Mouse (Mus musculus) liver, embryonic 14.5 days (tissue): ENCODE results near the gene Ttc6. TPM values are rescaled to one million over a fixed set of nuclear protein-coding genes. Genes with fewer than 3 reads are reported as not detected.

ENCODE experiments used
- ATAC-seq: fragments of 200-750 bp; cut with Nextera tagmentation; 2 replicates; pipeline ENCODE4 v1.8.0; 2017; ENCODE audit warnings: moderate number of reproducible peaks, mild to moderate bottlenecking, moderate library complexity; ENCODE audit not compliant: insufficient read depth
- DNase-seq, 3 experiments: peaks; one replicate each; pipeline ENCODE4 v3.0.0-alpha.2; 2012 to 2013; ENCODE audit warnings: low read depth in 3 of 3, low spot score in 3 of 3
- H3K27ac ChIP-seq: fragments of 300-500 bp; sonication (generic); 2 replicates; pipeline ENCODE4 v1.5.1; 2014; ENCODE audit warnings: moderate library complexity, mild to moderate bottlenecking, control low read depth, inconsistent platforms
- H3K27me3 ChIP-seq: fragments of 300-500 bp; sonication (generic); 2 replicates; pipeline ENCODE4 v1.6.1; 2014; ENCODE audit warnings: mild to moderate bottlenecking, low read length, moderate library complexity; ENCODE audit not compliant: control insufficient read depth, insufficient read depth
- H3K36me3 ChIP-seq: fragments of 300-500 bp; sonication (generic); replicated peaks from 2 replicates; pipeline ENCODE4 v1.6.1; 2014; ENCODE audit warnings: low read depth; ENCODE audit not compliant: control insufficient read depth, insufficient read depth
- H3K4me1 ChIP-seq, 2 experiments: fragments of 200-500 bp in 1 of 2; fragments of 300-500 bp in 1 of 2; sonication (generic) in 1 of 2; replicated peaks; 2 replicates each; pipeline ENCODE4 v1.6.1; 2012 to 2014; ENCODE audit warnings: antibody characterized with exemption in 1 of 2, inconsistent platforms in 1 of 2, low read length in 1 of 2; ENCODE audit not compliant: control insufficient read depth in 2 of 2, insufficient read depth in 2 of 2
- H3K4me2 ChIP-seq: fragments of 300-500 bp; sonication (generic); 2 replicates; pipeline ENCODE4 v1.6.1; 2014; ENCODE audit warnings: low read depth, mild to moderate bottlenecking, control low read depth, moderate library complexity
- H3K4me3 ChIP-seq, 2 experiments: fragments of 200-500 bp in 1 of 2; fragments of 300-500 bp in 1 of 2; sonication (generic) in 1 of 2; 2 replicates each; pipeline ENCODE4 v1.5.1; 2012 to 2014; ENCODE audit warnings: low read depth in 2 of 2, low read length in 2 of 2, mild to moderate bottlenecking in 2 of 2, control low read depth in 1 of 2, inconsistent platforms in 1 of 2, moderate library complexity in 1 of 2; ENCODE audit not compliant: insufficient read depth in 1 of 2
- H3K9ac ChIP-seq: fragments of 300-500 bp; sonication (generic); replicated peaks from 2 replicates; pipeline ENCODE4 v1.6.1; 2014; ENCODE audit warnings: mild to moderate bottlenecking, control low read depth, moderate library complexity
- H3K9me3 ChIP-seq: fragments of 300-500 bp; sonication (generic); 2 replicates; pipeline ENCODE4 v1.6.1; 2016; ENCODE audit warnings: low read length, mixed read lengths; ENCODE audit not compliant: control insufficient read depth
- CTCF ChIP-seq: IDR thresholded peaks from 2 replicates; pipeline ENCODE4 v1.5.1; 2016; ENCODE audit warnings: antibody characterized with exemption, low read depth, control low read depth
- EP300 ChIP-seq: IDR thresholded peaks from 2 replicates; pipeline ENCODE4 v1.6.1; 2016; ENCODE audit warnings: antibody characterized with exemption, low read depth
- WGBS: fragments of 180-500 bp; shearing (Covaris S2); extraction: QIAGEN DNeasy Blood & Tissue Kit; methylation state at CpG from one replicate; pipeline ENCODE4 v1.1.7; 2014; ENCODE audit not compliant: insufficient replicate concordance; 5-methylcytosine and 5-hydroxymethylcytosine counted together
- polyA plus RNA-seq, 2 experiments: library from polyadenylated mRNA; depleted of rRNA in 1 of 2; stranded (reverse) in 1 of 2; unstranded in 1 of 2; fragments of >200 nt; fragmentation: Nextera tagmentation in 1 of 2; extraction: Ambion mirVana in 1 of 2; gene quantifications; 2 replicates each; pipeline versions ENCODE4 v1.2.1 to v1.2.3; 2012 to 2014

Ttc6 gene
- polyA plus RNA-seq, 2 experiments, result 0.04 to 0.08 TPM

GRCm38 (mm10) chr12:57548981-57549666 lies 14.8 kb upstream of the Ttc6 start:
- DNase-seq, result no peak
- TF ChIP-seq CTCF (no peak), EP300 (no peak)
- ATAC-seq, result no peak
- WGBS, result 5% methylated on average over 25 of the region's 25 CpGs
- H3K36me3 ChIP-seq, result no peaks in the 10 kb centered on the region
- no peak overlapping the region for H3K27ac ChIP-seq
- no peaks in the 10 kb centered on the region for H3K9me3 ChIP-seq
- H3K4me1 ChIP-seq, result no peaks in the 10 kb centered on the region
- no peak overlapping the region for H3K4me2 ChIP-seq
- H3K9ac ChIP-seq, result no peak overlapping the region
- H3K27me3 ChIP-seq, result peaks cover 90% of the 10 kb centered on the region
- H3K4me3 ChIP-seq, result no peak overlapping the region

- Histone ChIP-seq H3K9me3 (no peaks in the 10 kb centered on the region), H3K27ac (no peak overlapping the region), H3K27me3 (peaks cover 84% of the 10 kb centered on the region), H3K4me1 (no peaks in the 10 kb centered on the region), H3K4me2 (no peak overlapping the region), H3K36me3 (no peaks in the 10 kb centered on the region), H3K4me3 (no peak overlapping the region), H3K9ac (no peak overlapping the region)
- DNase-seq, result no peak
- no peak for ATAC-seq
- 5% methylated on average over 15 of the region's 15 CpGs for WGBS
- no peak for TF ChIP-seq CTCF
- TF ChIP-seq EP300, result no peak
Measured at GRCm38 (mm10) chr12:57549667-57550160, 14.2 kb upstream of the Ttc6 start.

- Histone ChIP-seq H3K4me2 (no peak overlapping the region), H3K27ac (no peak overlapping the region), H3K4me3 (no peak overlapping the region), H3K27me3 (peaks cover 78% of the 10 kb centered on the region), H3K9ac (no peak overlapping the region), H3K9me3 (no peaks in the 10 kb centered on the region), H3K4me1 (no peaks in the 10 kb centered on the region), H3K36me3 (no peaks in the 10 kb centered on the region)
- TF ChIP-seq EP300 (no peak), CTCF (no peak)
- ATAC-seq (no peak), DNase-seq (no peak)
- 4% methylated on average over 31 of the region's 31 CpGs for WGBS
Measured at GRCm38 (mm10) chr12:57550181-57550808, 13.6 kb upstream of the Ttc6 start.

GRCm38 (mm10) chr12:57550881-57551280 lies 13.0 kb upstream of the Ttc6 start:
- no peak for ATAC-seq
- H3K4me3 ChIP-seq, result no peak overlapping the region
- no peaks in the 10 kb centered on the region for H3K9me3 ChIP-seq
- TF ChIP-seq CTCF, result no peak
- TF ChIP-seq EP300, result no peak
- no peak overlapping the region for H3K27ac ChIP-seq
- H3K4me1 ChIP-seq, result no peaks in the 10 kb centered on the region
- H3K9ac ChIP-seq, result no peak overlapping the region
- no peak for DNase-seq
- H3K36me3 ChIP-seq, result no peaks in the 10 kb centered on the region
- H3K27me3 ChIP-seq, result peaks cover 72% of the 10 kb centered on the region
- no peak overlapping the region for H3K4me2 ChIP-seq
- 7% methylated on average over 8 of the region's 8 CpGs for WGBS

GRCm38 (mm10) chr12:57552286-57552685 lies 11.6 kb upstream of the Ttc6 start:
- Histone ChIP-seq H3K27me3 (peaks cover 58% of the 10 kb centered on the region), H3K9ac (no peak overlapping the region), H3K27ac (no peak overlapping the region), H3K4me3 (no peak overlapping the region), H3K4me1 (no peaks in the 10 kb centered on the region), H3K4me2 (no peak overlapping the region), H3K9me3 (no peaks in the 10 kb centered on the region), H3K36me3 (no peaks in the 10 kb centered on the region)
- WGBS, result 3% methylated on average over 3 of the region's 3 CpGs
- no peak for DNase-seq
- no peak for ATAC-seq
- no peak for TF ChIP-seq CTCF
- TF ChIP-seq EP300, result no peak
